Mouse (Mus musculus) thymus, adult 2 months (tissue): ENCODE data around the gene Atg4d.

ENCODE experiments used
- CTCF ChIP-seq: fragments of 200-500 bp; IDR thresholded peaks from 2 replicates; pipeline ENCODE4 v1.5.1; 2012; ENCODE audit warnings: mild to moderate bottlenecking, control low read depth, low read length, moderate library complexity, borderline replicate concordance; ENCODE audit not compliant: control insufficient read depth, poor library complexity, insufficient read depth; ENCODE audit errors: extremely low read depth
- POLR2A ChIP-seq: fragments of 200-500 bp; IDR thresholded peaks from 2 replicates; pipeline ENCODE4 v1.6.1; 2012; ENCODE audit warnings: mild to moderate bottlenecking, low read length, control low read depth, moderate library complexity; ENCODE audit not compliant: control insufficient read depth, poor library complexity, insufficient read depth; ENCODE audit errors: extremely low read depth

- TF ChIP-seq CTCF (no peak), POLR2A (no peak)
Observed at GRCm38 (mm10) chr9:21260491-21261040, 4.5 kb upstream of the Atg4d start.
